Mouse (Mus musculus) gastrocnemius, postnatal 14 days (tissue): ENCODE measurements around the gene Timeless. TPM values are rescaled to one million over a fixed set of nuclear protein-coding genes. Genes with fewer than 3 reads are reported as not detected.
A peak's percentile ranks its signal among the peaks of the same experiment; 100 is the strongest.
"Not testable (repeated sequence)": the region's sequence is repeated elsewhere in the genome, so short reads cannot be mapped to it uniquely, and the experiment has no call there.

Experiments used
- DNase-seq: peaks from one replicate; pipeline ENCODE4 v3.0.0; 2021; ENCODE audit warnings: mixed read lengths
- intact Hi-C: fragments of 180-260 bp; cut with DNase I; formaldehyde crosslinking; loops from one replicate; pipeline ENCODE4 v1.15.1; 2025; ENCODE audit warnings: low total_unique reads
- total RNA-seq, 2 experiments: library from RNA; stranded (reverse); gene quantifications; 2 replicates each; pipeline ENCODE4 v1.2.3; 2021

Timeless gene
- total RNA-seq, 2 experiments from 2014 or later: 3.9 to 5.1 TPM

DNA sequence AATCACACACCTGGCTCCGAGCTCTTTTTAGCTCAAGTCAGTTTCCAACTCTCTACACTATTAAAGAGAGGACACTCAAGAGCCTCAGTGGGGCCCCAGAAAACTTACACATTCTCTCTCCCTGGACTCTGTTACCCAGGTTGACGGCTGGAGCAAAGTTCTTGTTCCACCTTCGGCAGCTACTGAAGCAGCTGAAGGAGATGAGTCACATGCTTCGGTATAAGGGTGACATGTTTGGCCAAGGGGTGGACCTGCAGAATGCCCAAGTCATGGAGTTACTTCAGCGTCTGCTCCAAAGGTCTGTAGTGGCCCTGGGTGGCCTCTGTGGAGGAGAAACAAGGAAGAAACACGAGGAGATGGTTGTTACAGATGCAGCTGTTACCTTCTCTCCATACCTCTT is 49.1 kb downstream of the Timeless start:
- DNase-seq: no peak
- intact Hi-C loops: loop anchor here (5.0 kb wide), 1 partner anchor 69 kb away; the partner anchor contains the start of gene Spryd4

DNA sequence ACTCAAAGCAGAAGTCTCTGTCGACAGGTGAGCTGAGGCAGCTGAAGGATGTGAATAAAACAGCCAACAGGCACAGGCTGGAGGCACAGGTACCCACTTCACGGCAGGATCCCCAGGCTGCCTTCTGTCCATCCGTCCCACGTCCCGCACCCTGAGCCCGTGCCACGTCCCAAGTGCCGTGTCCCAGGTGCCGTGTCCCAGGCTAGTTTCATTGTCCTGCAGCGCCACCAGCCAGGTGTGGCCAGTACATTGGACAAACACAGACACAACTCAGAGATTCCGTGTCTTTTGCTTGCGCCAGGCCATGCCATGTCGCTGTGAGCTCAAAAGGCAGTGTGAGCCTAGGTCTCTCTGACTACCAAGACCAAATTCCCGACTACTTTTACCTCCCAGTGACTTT is 49.8 kb downstream of the Timeless start:
- DNase-seq: no peak
- intact Hi-C loops: loop anchor here (5.0 kb wide), 1 partner anchor 69 kb away; the partner anchor contains the start of gene Spryd4

DNA sequence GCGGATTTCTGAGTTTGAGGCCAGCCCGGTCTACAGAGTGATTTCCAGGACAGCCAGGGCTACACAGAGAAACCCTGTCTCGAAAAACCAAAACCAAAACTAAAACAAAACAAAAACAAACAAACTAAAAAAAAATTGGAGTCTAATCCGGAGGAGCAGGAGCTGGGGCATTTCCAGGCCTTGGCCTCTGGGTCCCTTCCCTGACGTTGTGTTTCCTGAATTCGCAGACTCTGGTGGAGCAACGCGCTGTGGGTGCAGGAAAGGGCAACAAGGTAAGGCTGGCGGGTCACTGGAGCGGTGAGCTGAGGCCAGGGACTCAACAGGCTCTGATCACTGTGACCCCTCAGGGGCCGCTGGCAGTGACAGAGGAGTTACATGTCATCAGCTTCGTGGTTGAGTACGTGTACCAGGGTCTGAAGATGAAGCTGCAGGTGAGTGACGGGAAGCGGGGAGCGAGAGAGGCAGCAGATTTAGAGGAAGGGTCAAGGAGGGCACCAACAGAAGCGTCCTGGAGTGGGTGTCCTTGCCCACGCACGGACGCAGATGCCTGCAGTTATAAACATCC is 51.1 kb downstream of the Timeless start:
- intact Hi-C loops: loop anchor here (5.0 kb wide), 1 partner anchor 71 kb away; the partner anchor contains the start of gene Spryd4
- DNase-seq: no peak

DNA sequence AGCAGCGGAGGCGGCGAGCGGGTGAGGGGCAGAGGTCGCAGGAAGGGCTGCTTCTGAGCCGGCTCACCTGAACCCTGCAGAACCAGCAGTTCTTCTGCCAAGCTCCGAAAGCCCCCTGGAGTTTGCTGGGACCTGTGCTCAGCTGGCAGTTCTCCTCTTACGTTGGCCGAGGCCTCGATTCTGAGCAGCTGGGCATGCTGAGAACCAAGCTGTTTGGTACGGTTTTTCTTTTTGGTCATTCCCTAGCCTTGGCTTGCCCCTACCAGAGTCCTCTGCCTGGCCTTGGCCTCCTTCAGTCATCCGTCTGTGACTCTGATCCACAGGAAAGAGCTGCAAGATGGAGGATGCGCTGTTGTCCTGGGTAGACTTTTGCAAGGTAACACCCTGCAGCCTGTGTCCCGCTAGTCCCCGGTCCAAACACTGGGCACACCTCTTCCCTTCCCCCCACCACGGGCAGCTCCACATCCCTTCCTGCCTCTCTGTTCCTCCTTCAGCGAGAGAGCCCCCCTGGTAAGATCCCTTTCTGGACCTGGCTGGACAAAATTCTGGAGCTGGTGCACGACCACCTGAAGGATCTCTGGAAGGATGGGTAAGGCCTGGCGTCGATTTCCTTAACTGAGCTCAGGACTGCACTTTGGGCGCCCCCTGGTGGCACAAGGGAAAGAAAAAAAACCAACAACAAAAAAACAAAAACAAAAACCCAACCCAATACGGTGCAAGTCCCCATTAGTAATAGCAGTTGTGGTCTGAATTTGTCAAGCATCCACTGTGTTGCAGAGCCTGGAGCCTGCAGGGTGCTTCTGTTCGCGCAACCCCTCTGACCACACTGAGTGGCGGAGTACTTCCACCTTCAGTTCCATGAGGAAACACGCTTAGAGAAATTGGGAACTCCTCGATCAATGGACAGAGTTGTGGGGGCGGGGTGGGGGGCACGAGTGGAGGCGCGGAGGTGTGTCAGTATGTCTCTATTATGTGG is 52.0 kb downstream of the Timeless start:
- intact Hi-C loops: loop anchor here (5.0 kb wide), 1 partner anchor 72 kb away; the partner anchor contains the start of gene Spryd4
- peak; percentile 64 for DNase-seq

DNA sequence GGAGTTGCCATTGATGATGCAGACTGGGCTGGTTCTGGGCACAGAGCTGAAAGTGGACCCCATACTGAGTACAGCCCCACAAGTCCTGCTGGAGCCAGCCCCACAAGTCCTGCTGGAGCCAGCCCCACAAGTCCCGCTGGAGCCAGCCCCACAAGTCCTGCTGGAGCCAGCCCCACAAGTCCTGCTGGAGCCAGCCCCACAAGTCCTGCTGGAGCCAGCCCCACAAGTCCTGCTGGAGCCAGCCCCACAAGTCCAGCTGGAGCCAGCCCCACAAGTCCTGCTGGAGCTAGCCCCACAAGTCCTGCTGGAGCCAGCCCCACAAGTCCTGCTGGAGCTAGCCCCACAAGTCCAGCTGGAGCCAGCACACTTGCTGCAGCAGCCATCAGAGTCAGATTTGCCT is 58.7 kb downstream of the Timeless start:
- DNase-seq: peak; percentile 65
- intact Hi-C loops: not testable (repeated sequence)

DNA sequence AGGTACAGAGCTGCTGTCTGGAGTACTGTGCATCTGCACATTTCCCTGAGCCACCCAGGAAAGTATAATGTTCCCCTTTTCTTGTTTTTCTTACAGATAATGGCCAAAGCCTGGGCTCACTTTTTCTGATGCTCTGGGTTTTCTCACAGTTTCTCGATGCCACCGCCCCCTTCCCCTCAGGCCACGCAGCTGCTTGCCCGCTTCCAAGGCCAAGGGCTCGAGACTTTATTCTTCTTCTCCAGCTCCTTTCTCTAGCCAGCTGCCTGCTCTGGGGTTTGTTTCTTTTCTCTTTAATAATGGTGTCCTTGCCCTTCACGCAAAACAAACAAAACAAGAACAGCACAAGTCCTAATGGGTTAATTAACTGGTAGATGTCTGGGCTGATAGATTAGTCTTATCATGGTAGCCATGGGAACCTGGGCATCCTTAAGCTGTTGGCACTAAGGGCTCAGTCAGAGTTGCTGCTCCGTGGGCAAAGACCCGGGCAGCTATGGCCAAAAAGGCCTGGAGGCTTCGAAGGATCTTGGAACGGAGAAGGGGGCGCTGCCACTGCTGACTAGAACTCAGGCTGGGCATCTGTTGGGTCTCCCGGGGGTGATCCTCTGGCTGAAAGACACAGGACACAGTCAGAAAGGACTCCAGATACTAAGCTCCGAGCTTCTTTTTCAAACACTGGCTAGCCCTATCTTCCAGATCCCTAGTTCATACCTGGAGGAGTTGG is 64.7 kb downstream of the Timeless start:
- intact Hi-C loops: no loop called here
- no peak for DNase-seq

DNA sequence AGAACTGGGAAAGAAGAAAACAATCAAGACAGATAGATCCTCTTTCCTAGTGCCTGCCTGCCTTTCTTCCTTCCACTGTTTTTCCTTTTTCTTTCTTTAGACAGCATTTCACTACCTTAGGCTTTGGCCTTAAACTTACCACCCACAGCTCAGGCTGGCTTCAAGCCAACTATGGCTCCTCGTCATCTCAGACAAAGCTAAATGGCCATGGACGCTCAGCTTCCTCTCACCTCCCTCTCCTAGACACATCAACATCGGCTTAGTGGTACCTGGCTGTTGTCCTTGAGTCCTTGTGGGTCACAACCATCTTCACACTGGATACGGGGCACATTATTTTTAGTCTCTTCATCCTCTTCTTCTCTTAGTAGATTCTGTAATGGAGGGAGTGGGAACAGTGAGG is 65.4 kb downstream of the Timeless start:
- intact Hi-C loops: no loop called here

DNA sequence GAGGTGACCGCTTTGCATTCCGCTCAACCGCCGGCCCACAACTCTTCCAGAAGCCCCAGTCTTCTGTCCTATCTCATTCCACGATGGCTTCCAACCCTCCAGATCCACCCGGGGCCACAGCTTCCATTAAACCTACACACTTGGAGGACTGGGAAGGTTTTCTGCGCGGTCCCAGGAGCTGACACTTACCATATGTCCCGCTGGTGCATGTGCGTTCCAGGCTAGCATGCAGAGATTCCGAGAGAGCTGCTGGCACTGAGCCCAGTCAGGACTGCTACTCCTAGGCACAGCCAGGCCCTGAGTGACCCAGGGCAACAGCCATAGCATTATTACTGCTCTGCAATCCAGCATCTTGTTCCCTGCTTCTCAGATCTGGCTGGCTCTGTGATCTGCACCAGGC is 65.8 kb downstream of the Timeless start:
- intact Hi-C loops: no loop called here
- no peak for DNase-seq

More for the DNA sequence above, 65.4 kb downstream of the Timeless start:
- DNase-seq: no peak

DNA sequence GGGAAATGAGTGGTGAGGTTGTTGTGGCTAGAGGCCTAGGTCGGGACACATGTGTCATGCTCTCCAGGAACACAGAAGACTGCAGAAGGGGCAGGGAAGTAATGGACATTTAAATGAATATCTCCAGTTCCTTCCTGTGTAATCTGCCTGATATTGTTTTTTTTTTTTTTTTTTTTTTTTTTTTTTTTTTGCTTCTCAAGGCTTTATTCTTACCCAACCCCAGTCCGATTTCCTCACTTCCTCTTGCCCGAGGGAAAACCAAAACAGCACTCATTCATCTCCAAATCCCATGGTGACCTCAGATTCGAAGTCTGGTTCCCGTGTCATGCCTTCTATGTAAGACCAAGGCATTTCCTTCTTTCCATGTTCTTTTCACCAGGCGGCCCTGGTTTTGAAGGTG is 66.4 kb downstream of the Timeless start:
- intact Hi-C loops: no loop called here
- no peak for DNase-seq

DNA sequence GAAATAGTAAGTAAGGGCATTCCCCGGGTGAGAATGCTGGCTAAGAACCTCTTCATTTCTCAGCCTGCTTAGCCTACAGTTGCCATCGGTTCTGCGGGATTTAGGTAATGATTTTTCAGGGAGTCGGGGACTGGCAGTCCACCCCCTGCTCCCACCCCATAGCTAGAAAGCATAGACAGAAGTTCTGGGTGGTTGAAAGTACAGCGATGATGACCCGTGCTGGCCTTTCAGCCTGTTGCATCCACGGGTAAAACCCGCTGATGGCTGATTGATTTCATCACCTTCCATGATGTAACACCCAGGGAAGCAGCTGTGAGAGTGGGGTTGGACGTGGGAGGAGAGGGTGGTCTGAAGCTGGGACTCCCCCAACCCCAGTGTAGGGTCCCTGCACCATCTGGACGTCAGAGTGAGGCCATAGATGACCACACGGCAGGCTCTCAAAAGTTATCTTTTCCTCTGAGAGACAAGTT is 66.9 kb downstream of the Timeless start, which contains the start of gene Il23a:
Gene Il23a, minus strand, starts transcription at position 51 of the 470 bp plus-strand sequence.
- no peak for DNase-seq
- intact Hi-C loops: no loop called here

DNA sequence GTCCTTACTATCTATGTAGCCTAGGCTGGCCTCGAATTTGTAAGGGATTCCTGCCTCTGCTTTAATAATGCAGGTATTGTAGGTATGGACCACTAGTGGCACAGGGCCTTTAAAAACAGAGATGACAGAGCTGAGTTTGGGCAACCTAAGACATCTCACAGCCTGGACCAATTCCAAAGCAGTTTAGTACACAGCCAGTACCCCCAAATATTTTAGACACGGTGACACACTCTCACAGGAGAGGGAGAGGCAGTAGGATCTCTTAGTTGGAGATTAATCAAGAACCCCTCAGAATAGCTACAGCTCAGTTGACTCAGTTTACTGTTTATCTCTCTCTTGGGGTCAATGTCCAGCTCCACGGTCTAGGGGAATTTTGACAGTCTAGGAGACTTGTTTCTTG is 70.5 kb downstream of the Timeless start:
- intact Hi-C loops: no loop called here
- DNase-seq: no peak

Other genes with a start within 250 kb of the Timeless start
- gene Hsd17b6, start 224.5 kb upstream of the Timeless start, total RNA-seq: not detected
- 1 to 10 TPM; 2.1 to 2.7 TPM for gene Prim1, start 216.9 kb upstream of the Timeless start, total RNA-seq
- 100 to 1,000 TPM; 402 to 437 TPM for gene Naca, start 196.5 kb upstream of the Timeless start, total RNA-seq
- 10 to 100 TPM; 54.4 to 60.8 TPM for gene Ptges3, start 173.1 kb upstream of the Timeless start, total RNA-seq
- 1,000 to 10,000 TPM; 3,648 to 4,448 TPM for gene Atp5b, start 148.8 kb upstream of the Timeless start, total RNA-seq
- gene Baz2a, start 140.5 kb upstream of the Timeless start, total RNA-seq: 10 to 100 TPM; 15.2 to 15.6 TPM
- gene Rbms2, start 51.8 kb upstream of the Timeless start, total RNA-seq: 10 to 100 TPM; 55.2 to 57.9 TPM
- 1 to 10 TPM in 1 of 2 experiments, under 1 TPM in 1; 0.88 to 1.1 TPM for gene Gls2, start 37.6 kb upstream of the Timeless start, total RNA-seq
- 10 to 100 TPM; 39.3 to 40.6 TPM for gene Spryd4, start 20.3 kb upstream of the Timeless start, total RNA-seq
- gene Mip, start 6.2 kb upstream of the Timeless start, total RNA-seq: not detected
- gene Apon, start 22.0 kb downstream of the Timeless start, total RNA-seq: not detected
- not detected for gene Apof, start 36.6 kb downstream of the Timeless start, total RNA-seq
- gene Stat2, start 38.5 kb downstream of the Timeless start, total RNA-seq: 1 to 10 TPM; 3.6 to 4.5 TPM
- gene Il23a, start 66.7 kb downstream of the Timeless start, total RNA-seq: not detected
- 1 to 10 TPM; 7.4 to 8.2 TPM for gene Pan2, start 71.3 kb downstream of the Timeless start, total RNA-seq
- 10 to 100 TPM; 47.2 to 55.8 TPM for gene Cnpy2, start 90.4 kb downstream of the Timeless start, total RNA-seq
- 100 to 1,000 TPM; 571 to 668 TPM for gene Cs, start 105.7 kb downstream of the Timeless start, total RNA-seq
- gene Coq10a, start 136.9 kb downstream of the Timeless start, total RNA-seq: 100 to 1,000 TPM; 257 to 331 TPM
- 10 to 100 TPM; 53.7 to 54.8 TPM for gene Ankrd52, start 145.1 kb downstream of the Timeless start, total RNA-seq
- not detected for gene Slc39a5, start 169.2 kb downstream of the Timeless start, total RNA-seq
- gene Nabp2, start 179.4 kb downstream of the Timeless start, total RNA-seq: 10 to 100 TPM; 48.2 to 51.8 TPM
- 10 to 100 TPM; 12.9 to 13.0 TPM for gene Rnf41, start 179.6 kb downstream of the Timeless start, total RNA-seq
- 10 to 100 TPM; 43.4 to 44.6 TPM for gene Smarcc2, start 227.2 kb downstream of the Timeless start, total RNA-seq